Mouse (Mus musculus) lung, postnatal 10 days (tissue): ENCODE data around the gene Cenpt.
"Not testable (repeated sequence)": the region's sequence is repeated elsewhere in the genome, so short reads cannot be mapped to it uniquely, and the experiment has no call there.

ENCODE experiments used
- DNase-seq: peaks from one replicate; pipeline ENCODE4 v3.0.0; 2021

The Cenpt gene

DNA sequence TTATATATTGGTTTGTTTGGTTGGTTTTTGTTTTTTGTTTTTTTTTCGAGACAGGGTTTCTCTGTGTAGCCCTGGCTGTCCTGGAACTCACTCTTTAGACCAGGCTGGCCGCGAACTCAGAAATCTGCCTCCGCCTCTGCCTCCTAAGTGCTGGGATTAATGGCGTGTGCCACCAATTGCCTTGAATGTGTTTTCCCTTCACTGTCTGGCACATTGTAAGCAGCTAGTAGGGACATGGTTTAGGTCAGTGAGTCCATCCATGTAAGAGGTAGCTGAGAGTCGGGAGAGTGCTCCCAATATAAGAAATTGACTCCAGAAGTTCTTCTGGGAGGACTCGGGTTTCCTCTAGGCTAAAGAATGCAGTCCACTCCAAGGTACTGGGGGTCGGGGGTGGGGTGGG is 1.2 kb upstream of the Cenpt start:
- DNase-seq = no peak

DNA sequence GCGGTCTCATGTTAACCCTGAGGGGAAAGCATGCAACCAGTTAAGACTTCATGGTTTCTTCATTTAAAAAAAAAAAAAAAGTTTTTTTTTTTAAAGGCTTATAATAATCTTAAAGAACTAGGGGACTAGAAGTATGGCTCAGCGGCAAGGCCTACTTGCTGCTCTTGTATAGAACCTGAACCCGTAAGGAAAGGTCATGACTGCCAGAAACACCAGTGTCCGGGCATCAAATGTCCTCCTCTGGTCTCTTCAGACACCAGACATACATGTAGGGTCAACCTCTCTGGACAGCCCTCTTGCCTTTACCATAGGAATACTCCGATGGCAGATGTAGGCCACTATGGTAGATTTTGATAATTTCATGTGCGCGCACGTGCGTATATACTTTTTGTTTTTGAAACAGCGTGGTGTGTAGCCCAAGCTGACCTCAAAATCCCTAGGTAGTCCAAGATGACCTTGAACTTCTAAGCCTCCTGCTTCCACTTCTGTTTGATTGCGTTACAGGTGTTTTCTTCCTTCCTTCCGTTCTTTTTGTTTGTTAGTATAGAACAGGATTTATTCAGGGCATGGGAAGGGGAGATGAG is 840 bp downstream of the Cenpt start:
- no peak for DNase-seq

DNA sequence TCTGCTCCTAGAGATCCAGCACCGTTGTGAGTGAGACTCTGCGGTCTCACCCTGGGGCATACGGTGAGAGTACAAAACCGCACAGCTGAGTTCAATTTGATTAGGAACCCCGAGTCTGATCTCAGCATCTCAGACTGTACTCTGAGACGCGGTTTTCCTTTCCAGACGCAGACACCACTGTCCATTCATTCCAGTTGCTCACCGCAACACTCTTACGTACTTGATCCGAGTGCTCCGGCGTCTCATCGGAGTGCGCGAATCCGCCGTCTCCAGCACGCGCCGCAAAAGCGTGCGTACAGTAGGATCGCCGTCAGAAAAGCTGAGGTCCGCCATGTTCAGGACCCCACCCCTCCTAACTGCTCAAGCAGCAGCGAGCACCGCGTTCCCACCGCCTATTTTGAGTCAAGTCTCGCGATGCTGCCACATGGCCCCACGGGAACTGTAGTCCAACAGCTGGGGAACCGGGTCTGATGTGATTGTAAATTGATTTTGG is 1.4 kb downstream of the Cenpt start:
- DNase-seq = peak; percentile 94

DNA sequence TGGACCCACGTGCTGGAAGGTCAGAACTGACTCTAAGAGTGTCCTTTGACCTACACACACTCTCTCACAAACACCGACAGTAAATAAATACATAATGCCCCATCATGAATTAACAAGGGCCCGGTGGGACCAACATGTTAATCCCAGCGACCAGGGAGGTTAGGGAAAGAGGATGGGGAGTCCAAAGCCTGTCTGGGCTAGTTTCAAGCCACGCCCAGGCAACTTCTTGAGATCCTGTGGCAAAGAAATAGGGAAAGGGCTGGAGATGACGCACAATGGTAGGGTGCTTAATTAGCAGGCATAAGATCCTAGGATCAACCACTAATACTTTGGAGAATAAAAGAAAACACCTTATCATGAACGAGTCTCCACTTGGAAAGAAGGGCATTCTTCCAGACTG is 2.5 kb downstream of the Cenpt start:
- no peak for DNase-seq

DNA sequence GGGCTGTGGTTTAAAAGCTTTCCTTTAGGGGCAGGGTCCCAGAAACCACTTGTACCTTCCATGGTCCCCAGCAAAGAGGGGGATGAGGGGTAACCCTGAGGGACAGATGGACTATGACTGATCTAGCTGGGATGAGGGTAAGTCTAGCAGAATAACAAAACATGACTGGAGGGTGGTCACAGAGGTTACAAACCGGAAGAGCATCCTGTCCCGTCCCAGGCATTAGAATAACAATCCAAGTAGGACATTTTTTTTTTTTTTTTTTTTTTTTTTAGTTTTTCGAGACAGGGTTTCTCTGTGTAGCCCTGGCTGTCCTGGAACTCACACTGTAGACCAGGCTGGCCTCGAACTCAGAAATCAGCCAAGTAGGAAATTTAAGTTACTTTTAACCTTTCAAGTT is 3.1 kb downstream of the Cenpt start:
- DNase-seq = no peak

DNA sequence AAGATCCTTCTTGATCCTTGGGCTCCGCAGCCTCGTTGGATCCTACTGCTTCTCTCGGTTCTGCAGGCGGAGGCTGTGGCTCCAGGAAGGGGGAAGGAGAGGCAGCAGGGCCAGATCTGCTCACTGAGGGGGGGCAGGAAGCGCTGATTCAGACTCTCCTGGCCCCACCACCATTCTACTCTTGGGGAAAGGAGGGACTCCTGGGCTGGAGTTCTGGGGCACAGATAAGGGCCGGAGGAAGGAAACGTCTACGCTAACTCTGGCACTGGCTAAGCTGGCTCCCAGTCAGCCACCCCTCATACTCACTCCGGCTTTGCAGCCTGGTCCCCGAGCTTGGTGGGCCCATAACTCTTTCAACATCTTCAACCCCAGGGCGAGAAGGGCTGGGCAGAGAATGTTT is 6.4 kb downstream of the Cenpt start:
- no peak for DNase-seq

DNA sequence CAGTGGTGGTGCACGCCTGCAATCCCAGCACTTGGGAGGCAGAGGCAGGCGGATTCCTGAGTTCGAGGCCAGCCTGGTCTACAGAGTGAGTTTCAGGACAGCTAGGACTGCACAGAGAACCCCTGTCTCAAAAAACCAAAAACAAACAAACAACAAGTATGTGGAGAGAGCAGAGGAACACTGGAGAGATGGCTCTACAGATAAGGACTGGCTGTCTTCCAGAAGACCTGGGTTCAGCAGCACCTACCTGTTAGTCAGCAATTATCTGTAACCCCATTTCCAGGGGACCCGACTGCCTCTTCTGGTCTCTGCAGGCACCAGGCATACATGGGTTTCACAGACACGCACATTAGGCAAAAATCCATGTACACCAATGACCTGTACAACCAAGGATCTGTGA is 13.9 kb downstream of the Cenpt start:
- DNase-seq = no peak

DNA sequence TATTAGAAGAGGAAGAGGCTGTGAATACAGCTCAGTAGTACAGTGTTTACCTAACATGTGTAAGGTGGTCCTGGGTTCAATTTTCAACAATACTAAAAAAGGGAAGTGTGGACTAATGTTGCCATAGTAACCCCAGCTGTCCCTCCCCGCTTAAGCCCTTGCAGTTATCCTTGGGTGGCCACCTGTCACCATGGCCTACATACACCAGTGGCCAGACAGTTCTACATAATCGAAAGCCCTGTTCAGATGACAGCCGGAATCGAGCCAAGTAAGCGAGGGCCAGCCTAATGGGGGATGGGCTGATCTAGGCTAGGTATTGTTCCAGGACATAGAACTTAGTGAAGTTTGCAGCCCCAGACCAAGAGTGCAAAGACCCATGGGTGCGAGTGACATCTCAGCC is 16.1 kb downstream of the Cenpt start:
- DNase-seq = no peak

DNA sequence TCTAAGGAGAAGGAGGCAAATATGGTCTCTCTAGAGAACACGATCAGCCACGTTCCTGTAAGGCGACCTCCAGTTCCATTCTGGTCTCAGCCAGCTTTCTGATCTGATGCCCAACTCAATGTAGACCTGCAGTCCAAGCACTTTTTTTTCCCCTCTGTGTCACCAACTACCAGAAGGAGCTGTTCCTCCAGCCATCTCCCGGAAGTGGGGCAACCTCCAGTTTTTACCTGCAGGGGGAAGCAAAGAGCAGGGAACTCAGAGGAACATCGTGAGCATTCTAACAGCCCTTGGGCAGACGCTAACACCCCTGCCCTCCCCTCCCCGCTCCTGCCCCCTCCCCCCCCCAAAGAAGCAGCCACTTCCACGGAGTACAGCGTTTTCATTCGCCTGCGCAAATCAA is 17.8 kb downstream of the Cenpt start:
- peak; percentile 88 for DNase-seq

DNA sequence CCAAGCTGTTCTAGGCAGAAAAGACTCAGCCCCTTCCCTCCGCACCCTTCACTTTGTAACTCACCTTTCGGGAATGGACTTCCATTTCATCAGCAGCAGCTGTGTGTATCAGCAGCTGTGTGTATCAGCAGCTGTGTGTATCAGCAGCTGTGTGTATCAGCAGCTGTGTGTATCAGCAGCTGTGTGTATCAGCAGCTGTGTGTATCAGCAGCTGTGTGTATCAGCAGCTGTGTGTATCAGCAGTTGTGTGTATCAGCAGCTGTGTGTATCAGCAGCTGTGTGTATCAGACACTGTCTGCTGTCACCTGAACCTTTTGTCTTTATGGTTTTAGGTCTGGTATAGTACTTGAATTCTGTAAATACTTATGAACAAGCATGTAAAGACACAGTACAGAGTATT is 19.3 kb downstream of the Cenpt start:
- DNase-seq = not testable (repeated sequence)

DNA sequence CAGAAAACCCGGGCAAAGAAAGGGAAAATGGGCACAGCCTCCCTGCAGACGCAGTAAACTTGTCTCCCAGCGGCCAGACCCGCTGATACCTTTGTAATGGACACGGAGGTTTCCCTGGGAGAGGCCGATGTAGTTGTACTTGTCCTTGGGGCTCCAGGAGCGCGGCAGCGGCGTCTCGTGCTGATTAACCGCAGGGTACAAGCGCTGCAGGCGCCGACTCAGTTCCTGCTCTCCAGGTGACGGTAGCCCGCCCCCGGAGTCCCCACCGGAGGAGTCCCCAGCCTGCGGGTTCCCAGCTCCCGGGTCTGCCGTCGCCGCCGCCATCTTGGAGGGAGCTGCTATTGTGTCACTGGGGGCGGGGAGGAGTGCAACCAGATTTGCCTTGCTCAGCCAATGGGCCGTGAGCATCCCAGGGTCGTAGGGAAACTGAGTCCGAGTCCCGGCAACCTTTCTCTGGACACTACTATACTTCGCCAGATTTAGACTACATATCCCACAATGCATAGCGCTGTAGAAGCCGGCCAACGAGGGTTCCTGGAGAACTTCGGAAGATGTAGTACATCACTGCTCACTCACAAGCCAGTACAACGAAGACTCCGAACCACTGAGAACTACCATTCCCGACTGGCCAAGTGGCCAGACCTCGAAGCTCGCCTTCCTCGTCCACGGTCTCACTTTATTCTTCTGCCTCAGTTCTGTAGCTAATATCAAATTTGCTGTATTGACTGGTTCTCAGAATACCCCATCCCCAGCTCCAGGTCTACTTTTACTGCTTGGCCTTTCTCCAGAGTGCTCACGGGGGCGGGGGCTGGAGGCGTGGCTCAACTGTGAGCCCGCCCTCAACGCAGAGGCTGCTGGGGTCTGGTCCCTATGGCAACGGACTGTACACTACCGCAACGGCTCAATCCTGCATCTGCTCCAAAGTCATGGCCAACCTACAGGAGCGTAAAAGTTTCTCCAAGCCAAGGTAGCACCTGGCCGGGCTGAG is 25.9 kb downstream of the Cenpt start, which contains the start of the genes Ranbp10 and Tsnaxip1:
TSS of gene Ranbp10 (minus strand) at position 490 of the 988 bp plus-strand sequence.
TSS of gene Tsnaxip1 (plus strand) at position 871 of the 988 bp plus-strand sequence.
- DNase-seq = peak; percentile 99

DNA sequence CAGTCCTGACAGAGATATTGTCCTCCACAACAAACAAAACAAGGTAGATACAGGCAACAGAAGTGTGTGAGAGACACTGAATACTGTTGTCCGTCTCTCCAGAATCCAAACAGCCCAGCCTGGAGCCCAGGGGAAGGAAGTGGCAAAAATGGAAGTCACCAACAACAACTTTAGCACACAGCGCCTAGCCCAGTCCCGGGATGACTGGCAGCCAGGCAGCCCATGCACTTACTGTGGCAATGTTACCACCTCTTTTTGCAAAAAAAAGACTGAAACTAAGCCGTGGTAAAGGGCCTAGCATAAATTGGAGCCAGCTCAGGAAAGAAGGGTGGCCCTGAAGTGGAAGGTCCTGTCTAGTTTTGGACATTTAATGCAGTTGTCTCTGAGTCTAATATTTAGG is 26.7 kb downstream of the Cenpt start:
- DNase-seq = no peak

DNA sequence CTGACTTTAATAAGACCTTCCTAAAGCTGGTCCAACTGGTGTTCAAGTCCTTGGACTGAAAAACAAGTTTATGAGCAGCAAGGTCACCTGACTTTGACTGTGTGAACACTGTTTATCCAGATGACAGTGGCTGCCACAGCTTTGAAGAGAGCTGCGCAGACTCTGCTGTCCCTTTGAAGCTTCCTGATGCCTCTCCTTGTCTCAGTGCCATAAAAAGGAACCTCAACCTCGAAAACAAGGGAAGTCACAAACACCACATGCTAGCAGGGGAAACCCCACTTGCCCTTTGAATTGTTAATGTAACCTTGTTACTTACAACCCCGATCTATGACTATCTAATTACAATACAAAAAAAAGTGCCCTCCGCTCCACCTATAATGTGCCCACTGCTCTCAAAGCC is 27.6 kb downstream of the Cenpt start:
- DNase-seq = no peak

DNA sequence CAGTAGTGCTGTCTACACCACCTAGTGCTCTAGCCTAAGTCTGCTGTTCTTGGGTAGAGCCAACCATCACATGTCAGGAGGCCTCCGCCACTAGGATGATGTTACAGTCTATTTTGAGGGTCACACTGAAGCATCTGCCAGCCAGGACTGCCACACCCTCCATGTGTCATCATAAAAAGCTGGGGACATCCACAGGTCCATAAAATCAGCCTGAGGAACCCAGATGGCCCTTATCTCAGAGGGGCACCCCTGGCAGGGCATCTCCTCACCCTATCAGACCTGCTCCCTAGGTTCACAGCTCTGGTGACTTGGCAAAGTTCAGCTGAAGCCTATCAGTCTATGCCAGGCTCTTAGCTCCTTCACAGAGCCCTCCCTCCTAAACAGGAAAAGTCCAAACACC is 32.2 kb downstream of the Cenpt start:
- no peak for DNase-seq

DNA sequence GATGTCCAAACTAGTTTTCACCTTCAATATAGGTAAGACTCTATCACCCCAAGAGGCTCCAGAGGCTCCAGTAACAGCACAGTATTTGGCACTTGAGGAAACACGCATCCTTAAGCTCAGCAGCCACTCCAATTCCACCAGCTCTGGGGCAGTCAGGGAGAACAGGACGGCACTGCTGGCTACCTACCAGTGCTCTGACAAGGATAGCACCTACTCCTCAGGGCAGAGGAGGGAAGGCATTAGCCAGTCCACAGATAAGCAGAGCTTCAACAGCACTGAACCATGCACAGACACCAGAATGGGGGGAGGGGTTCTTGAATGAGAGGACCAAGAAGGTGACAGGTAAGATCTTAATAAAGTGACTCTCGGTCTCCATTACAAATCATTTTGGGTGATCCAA is 33.4 kb downstream of the Cenpt start:
- no peak for DNase-seq

DNA sequence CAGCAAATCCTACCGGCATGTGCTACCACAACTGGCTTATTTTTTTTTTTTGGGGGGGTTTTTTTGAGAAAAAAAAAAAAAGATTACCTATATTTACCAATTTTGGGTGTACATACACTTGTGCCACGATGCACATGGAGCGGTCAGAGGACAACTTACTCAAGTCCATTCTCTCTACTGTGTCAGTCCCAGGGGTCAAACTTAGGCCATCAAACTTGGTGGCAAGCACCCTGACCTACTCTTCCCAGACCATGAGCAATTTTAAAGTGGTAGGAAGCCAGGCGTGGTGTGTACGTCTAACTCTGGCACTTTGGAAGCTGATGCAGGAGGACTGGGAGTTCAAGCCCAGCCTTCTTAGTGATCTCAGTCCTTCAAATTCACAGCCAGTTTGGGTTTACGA is 39.8 kb downstream of the Cenpt start:
- no peak for DNase-seq

DNA sequence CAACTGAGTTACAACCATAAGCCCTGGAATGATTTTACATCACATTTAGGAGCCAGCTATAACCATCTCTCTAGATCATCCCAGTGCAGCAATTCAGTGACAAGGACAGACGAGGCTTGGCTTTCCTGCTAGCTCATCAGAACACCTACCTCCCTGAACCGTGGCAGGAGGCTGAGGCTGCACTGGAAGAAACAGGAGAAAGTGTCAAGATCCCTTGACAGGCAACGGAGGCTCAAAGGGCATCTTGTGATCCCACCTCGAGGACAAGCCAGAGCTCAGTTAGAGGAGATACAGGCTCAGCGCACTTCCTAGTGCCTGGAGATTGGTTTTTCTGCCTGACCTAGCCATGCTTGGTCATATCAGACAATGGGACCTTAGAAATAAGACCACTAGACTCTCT is 40.6 kb downstream of the Cenpt start:
- DNase-seq = no peak

DNA sequence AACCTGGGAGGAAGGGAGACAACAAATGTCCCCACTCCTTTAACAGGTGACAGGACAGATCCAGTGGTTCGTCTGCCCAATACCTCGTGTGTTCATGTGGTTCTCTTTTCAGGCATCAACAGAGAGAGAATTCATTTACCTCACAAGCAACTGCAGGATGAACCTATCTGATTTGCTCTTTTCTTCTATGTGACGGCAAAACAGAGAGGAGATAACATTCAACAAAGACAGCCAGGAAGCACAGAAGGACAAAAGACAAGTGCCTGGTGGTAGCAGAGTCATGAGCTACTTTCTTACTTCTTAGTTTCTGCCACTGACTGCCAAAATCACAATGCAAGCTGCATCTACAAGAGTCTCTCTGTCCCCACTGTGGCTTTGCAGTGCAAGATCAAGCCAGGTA is 41.5 kb downstream of the Cenpt start:
- DNase-seq = no peak

DNA sequence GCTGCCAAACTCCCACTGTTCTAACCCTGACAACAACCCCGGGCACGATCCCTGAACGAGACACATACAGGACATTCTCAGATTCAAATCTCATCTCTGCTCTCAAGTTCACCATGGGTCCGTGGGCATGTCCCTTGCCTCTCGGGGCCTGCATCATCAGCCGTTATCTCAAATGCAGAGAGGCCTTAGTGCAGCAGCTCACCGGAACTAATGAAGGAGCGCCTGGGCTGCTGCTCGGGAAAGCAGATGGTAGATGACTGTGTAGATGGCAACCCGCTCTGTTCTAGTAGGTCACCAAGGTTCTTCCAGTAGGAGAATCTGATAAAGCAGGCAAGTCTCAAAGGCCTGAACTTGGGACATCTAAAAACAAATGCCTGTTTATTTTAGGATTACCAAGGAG is 42.0 kb downstream of the Cenpt start:
- no peak for DNase-seq

DNA sequence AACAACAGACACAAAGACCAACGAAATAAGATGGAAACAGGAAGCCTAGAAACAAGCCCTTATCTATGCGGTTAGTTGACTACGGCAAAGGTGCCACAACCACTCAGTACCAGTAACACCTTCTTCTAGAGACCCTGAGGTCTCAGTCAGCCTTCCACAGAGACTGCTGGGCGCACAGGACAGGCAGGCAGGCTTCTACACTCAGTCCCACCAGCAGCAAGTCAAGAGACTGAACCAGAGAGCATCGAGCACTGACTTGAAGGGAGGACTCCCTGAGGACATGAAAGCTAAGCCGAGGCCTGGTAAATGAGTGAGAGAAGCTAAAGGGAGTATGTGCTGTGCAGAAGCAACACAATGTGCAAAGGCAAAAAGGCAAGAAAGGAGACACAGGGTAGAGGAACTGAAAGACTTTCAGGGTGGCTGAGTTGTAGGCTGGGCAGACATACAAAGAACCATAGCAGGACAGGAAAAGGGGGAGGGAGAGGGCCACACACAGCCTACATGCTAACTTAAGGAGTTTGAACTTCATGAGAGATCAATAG is 42.8 kb downstream of the Cenpt start:
- no peak for DNase-seq

DNA sequence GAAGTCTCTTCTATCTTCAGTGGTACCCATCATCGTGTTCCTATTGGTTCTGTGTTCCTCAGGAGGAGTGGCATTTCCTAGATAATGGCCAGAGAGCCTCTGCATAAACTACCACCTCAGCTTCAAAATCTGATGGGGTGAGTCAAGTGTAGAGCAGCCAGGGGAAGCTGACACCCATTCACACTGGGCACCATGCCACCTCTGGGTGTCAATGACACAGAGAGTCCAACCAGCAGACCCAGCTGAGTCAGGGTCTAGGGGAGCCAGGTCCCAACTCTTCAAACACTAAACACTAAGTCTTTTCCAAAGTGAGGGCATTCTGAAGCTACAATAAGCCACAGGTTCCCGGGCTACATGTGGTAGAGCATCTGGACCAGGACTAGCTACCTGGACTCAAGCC is 44.6 kb downstream of the Cenpt start:
- peak; percentile 58 for DNase-seq

DNA sequence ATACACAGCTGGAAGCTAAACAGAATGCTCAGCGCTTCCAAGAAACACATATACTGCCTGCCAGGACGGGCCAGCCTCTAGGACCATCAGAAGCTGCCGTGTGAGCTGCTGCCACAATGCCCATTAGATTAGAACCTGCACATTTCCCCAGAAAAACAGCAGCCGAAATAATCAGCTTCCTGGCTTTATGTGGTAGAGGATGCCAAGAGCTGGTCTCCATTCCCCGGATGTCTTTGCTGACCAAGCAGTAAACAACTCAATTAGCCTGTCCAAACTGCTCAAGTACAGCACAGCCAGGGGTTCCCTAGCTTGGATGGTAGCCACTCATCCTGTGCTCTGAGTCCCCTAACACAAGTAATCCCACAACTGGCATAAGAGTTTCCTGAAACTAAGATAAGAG is 45.3 kb downstream of the Cenpt start:
- DNase-seq = peak; percentile 48

DNA sequence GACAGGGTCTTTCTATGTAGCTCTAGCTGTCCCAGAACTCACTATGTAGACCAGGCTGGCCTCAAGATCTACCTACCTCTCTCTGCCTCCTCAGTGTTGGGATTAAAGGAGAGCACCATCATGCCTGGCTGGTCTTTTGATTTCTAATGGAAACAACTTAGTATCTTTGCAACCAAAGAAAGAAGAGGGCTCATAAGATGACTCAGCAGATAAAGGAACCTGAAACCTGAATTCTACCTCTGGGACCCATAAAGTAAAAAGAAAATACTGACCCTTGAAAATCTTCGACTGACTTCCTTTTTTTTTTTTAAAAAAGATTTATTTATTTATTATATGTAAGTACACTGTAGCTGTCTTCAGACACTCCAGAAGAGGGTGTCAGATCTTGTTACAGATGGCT is 47.1 kb downstream of the Cenpt start:
- no peak for DNase-seq

DNA sequence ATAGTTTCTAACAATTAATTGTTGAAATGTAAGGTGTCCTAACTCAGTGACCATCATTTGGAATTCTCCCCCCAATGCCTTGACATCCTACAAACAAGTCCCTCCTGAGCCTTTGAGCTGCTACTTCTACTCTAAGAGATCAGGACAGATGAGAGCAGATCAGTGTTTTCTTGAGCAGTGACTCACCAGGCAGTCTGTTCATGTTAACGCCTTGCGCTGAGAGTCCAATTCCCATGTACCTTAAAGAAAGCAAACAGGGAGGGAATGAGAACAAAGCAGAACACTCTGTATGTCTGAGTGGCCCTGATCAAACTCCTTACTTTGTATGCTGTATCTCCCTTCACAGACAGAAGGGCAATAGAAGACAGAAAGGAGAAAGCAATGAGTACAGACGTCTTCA is 47.7 kb downstream of the Cenpt start:
- DNase-seq = no peak
